Mouse (Mus musculus) ES-E14 (cell line): ENCODE data around the gene Plxnd1. TPM values are rescaled to one million over a fixed set of nuclear protein-coding genes. Genes with fewer than 3 reads are reported as not detected.

Source experiments
- DNase-seq: peaks from one replicate; pipeline ENCODE4 v3.0.0-alpha.2; 2013; ENCODE audit warnings: low read depth, low spot score
- H3K27ac ChIP-seq: 2 replicates; pipeline ENCODE4 v1.5.1; 2012; ENCODE audit warnings: low read depth, mild to moderate bottlenecking, low read length, moderate library complexity, mixed read lengths; ENCODE audit not compliant: poor library complexity, insufficient read depth, severe bottlenecking
- H3K36me3 ChIP-seq: 2 replicates; pipeline ENCODE4 v1.6.1; 2012; ENCODE audit warnings: mild to moderate bottlenecking, low read length, moderate library complexity, mixed read lengths; ENCODE audit not compliant: control insufficient read depth, poor library complexity, insufficient read depth, severe bottlenecking
- H3K4me1 ChIP-seq, 2 experiments: fragments of 150-350 bp in 1 of 2; sonication (generic) in 1 of 2; 2 replicates each; pipeline ENCODE4 v1.6.1; 2012; ENCODE audit warnings: low read length in 2 of 2, mild to moderate bottlenecking in 1 of 2, mixed read lengths in 1 of 2; ENCODE audit not compliant: control insufficient read depth in 2 of 2, insufficient read depth in 2 of 2, poor library complexity in 1 of 2
- H3K4me3 ChIP-seq, 2 experiments: fragments of 150-350 bp in 1 of 2; sonication (generic) in 1 of 2; 2 replicates each; pipeline ENCODE4 v1.5.1; 2012; ENCODE audit warnings: low read length in 2 of 2, low read depth in 1 of 2, mild to moderate bottlenecking in 1 of 2, mixed read lengths in 1 of 2; ENCODE audit not compliant: insufficient read depth in 1 of 2, poor library complexity in 1 of 2, severe bottlenecking in 1 of 2
- H3K9ac ChIP-seq: 2 replicates; pipeline ENCODE4 v1.6.1; 2012; ENCODE audit warnings: low read depth, mild to moderate bottlenecking, low read length, mixed read lengths; ENCODE audit not compliant: poor library complexity, insufficient read depth, severe bottlenecking
- H3K9me3 ChIP-seq: fragments of 150-350 bp; sonication (generic); 2 replicates; pipeline ENCODE4 v1.6.1; 2012; ENCODE audit warnings: low read depth, mild to moderate bottlenecking, low read length; ENCODE audit not compliant: control insufficient read depth, insufficient read depth
- CHD2 ChIP-seq: IDR thresholded peaks from 2 replicates; pipeline ENCODE4 v1.6.1; 2014; ENCODE audit warnings: mild to moderate bottlenecking, low read depth, low read length, inconsistent platforms
- HCFC1 ChIP-seq: IDR thresholded peaks from 2 replicates; pipeline ENCODE4 v1.6.1; 2012; ENCODE audit warnings: low read length, inconsistent platforms, borderline replicate concordance; ENCODE audit not compliant: insufficient read depth
- MAFK ChIP-seq: IDR thresholded peaks from 2 replicates; pipeline ENCODE4 v1.6.1; 2014; ENCODE audit warnings: mild to moderate bottlenecking, low read depth, low read length, inconsistent platforms; ENCODE audit not compliant: insufficient read depth
- ZC3H11A ChIP-seq: IDR thresholded peaks from 2 replicates; pipeline ENCODE4 v1.6.1; 2012; ENCODE audit warnings: low read depth, mild to moderate bottlenecking, inconsistent platforms, low read length, borderline replicate concordance
- ZNF384 ChIP-seq: IDR thresholded peaks from 2 replicates; pipeline ENCODE4 v1.6.1; 2012; ENCODE audit warnings: low read depth, low read length, inconsistent platforms
- in situ Hi-C, 2 experiments: fragments of 600-800 bp; cut with MboI; formaldehyde crosslinking; loops; one replicate each; pipeline ENCODE4 v1.15.1; 2025; ENCODE audit warnings: low sequenced_read_pairs in 2 of 2, inconsistent platforms in 1 of 2; ENCODE audit not compliant: unreplicated experiment in 2 of 2
- total RNA-seq: library from RNA; depleted of rRNA; stranded (reverse); fragments of 300-350 nt; gene quantifications from 2 replicates; pipeline ENCODE4 v1.2.3, GENCODE M21; 2012

The Plxnd1 gene
- total RNA-seq, 1 experiment: 8.7 TPM

DNA sequence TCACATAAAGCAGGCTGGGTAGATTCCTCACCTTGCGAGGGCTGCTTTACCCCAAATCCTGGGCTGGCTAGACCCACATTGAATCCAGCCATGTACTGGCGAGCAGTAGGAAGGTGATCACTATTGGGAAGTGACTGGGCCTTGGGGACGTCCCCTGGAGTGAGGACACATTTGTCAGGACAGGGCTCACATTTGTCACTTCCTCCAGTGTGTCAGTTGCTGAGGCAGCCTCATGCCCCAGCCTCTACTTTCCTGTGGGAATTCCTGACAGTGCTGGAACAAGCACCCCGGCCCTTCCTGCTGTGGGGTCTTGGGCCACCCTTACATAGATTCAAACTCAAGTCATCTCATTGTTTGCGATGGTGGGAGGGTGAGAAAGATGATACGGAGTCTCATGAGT, 83.0 kb downstream of the Plxnd1 start:
- no peak for DNase-seq
- H3K9me3 ChIP-seq: no peaks in the 10 kb centered on the region
- in situ Hi-C loops: no loop called here
- no peak for TF ChIP-seq ZNF384
- no peak for TF ChIP-seq MAFK
- no peak for TF ChIP-seq HCFC1
- TF ChIP-seq ZC3H11A: no peak
- TF ChIP-seq CHD2: no peak
- H3K4me1 ChIP-seq: no peaks in the 10 kb centered on the region; a peak in 1 of 4 replicates
- H3K27ac ChIP-seq: no peak overlapping the region
- no peaks in the 10 kb centered on the region for H3K36me3 ChIP-seq
- H3K9ac ChIP-seq: no peak overlapping the region
- H3K4me3 ChIP-seq: no peak overlapping the region

- Histone ChIP-seq H3K9me3 (no peaks in the 10 kb centered on the region), H3K9ac (no peak overlapping the region), H3K4me3 (no peak overlapping the region), H3K36me3 (no peaks in the 10 kb centered on the region; the same call in 1 of the 2 replicates), H3K27ac (no peak overlapping the region), H3K4me1 (no peaks in the 10 kb centered on the region; a peak in 1 of 4 replicates)
- TF ChIP-seq HCFC1: no peak
- in situ Hi-C loops: loop anchor here in 1 of 2 experiments (10.0 kb wide), 1 partner anchor 225 kb away; no protein-coding TSS in a partner anchor
- no peak for DNase-seq
Measured at GRCm38 (mm10) chr6:115909940-115910339, 84.9 kb downstream of the Plxnd1 start.

DNA sequence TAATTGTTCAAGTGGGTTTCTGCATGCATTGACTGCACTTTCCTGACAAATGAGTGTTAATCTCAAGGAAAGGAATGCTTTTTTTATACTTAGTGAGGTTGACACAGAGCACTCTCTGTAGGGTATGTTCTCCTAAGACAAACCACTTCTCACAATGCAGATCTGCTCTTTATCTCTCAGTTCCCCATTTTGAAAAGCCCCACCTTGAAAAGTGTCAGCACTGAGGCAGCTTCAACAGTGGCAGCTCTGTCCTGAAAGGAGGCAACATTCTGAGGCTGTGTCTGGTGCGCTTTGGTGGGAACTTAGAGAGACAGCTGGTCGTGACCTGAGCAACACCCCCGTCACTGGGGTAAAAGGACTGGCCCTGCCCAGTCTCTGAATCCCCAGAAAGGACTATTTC, 85.8 kb downstream of the Plxnd1 start:
- no peaks in the 10 kb centered on the region for H3K4me1 ChIP-seq
- in situ Hi-C loops: loop anchor here in 1 of 2 experiments (10.0 kb wide), 1 partner anchor 226 kb away; no protein-coding TSS in a partner anchor

DNA sequence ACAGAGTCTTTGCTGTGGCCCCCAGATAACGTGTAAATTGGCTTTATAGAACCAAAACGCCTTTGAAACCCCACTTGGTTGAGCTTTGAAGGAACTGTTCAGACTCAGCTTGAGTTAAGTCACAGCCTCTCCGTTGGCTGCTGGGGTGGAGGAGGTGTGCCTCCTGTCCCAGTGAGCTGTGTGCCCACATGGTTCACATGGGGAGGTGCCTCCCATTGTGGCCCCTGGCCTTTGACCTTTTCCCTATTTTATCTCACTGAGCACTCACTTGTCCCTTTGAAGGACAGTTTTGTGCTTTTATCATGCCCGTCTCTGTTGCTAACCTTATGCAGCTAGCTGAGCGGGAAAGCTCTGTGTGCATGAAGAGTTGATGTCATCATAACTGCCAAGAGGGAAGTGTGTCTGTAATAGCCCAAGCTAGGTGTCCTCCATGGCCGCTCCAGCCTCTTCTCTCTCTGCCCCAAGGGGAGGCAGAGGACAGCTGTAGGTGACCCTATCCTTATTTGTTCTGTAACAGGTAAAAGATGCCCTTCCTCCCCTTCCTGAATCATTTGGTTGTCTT, 86.3 kb downstream of the Plxnd1 start:
- peaks cover 2% of the 10 kb centered on the region; the same call in 1 of the 2 replicates for H3K36me3 ChIP-seq
- H3K4me1 ChIP-seq: no peaks in the 10 kb centered on the region
- H3K9me3 ChIP-seq: no peaks in the 10 kb centered on the region
- no peak overlapping the region for H3K9ac ChIP-seq
- in situ Hi-C loops: loop anchor here in 1 of 2 experiments (10.0 kb wide), 1 partner anchor 226 kb away; no protein-coding TSS in a partner anchor
- no peak overlapping the region; the same call in 1 of the 2 replicates for H3K27ac ChIP-seq
- no peak for DNase-seq
- H3K4me3 ChIP-seq: no peak overlapping the region
- TF ChIP-seq ZC3H11A: no peak
- TF ChIP-seq HCFC1: no peak
- no peak for TF ChIP-seq MAFK
- no peak for TF ChIP-seq CHD2
- TF ChIP-seq ZNF384: no peak

More for the DNA sequence above, 85.8 kb downstream of the Plxnd1 start:
- TF ChIP-seq ZC3H11A (no peak), MAFK (no peak), CHD2 (no peak), HCFC1 (no peak), ZNF384 (no peak)
- Histone ChIP-seq H3K9ac (no peak overlapping the region), H3K4me3 (no peak overlapping the region), H3K27ac (no peak overlapping the region), H3K9me3 (no peaks in the 10 kb centered on the region), H3K36me3 (no peaks in the 10 kb centered on the region; the same call in 1 of the 2 replicates)
- no peak for DNase-seq
